Mouse (Mus musculus) olfactory bulb, adult 2 months (tissue): Measurements from ENCODE around the gene Xirp1. TPM values are rescaled to one million over a fixed set of nuclear protein-coding genes. Genes with fewer than 3 reads are reported as not detected.

Experiments
- H3K27ac ChIP-seq: fragments of 200-500 bp; 2 replicates; pipeline ENCODE4 v1.5.1; 2012; ENCODE audit warnings: low read depth, low read length; ENCODE audit not compliant: insufficient read depth
- H3K4me1 ChIP-seq: fragments of 200-500 bp; 2 replicates; pipeline ENCODE4 v1.6.1; 2012; ENCODE audit warnings: low read length; ENCODE audit not compliant: control insufficient read depth, insufficient read depth
- H3K4me3 ChIP-seq: fragments of 200-500 bp; 2 replicates; pipeline ENCODE4 v1.5.1; 2012; ENCODE audit warnings: mild to moderate bottlenecking, low read depth, low read length, moderate library complexity; ENCODE audit not compliant: insufficient read depth
- CTCF ChIP-seq: fragments of 200-500 bp; IDR thresholded peaks from 2 replicates; pipeline ENCODE4 v1.5.1; 2012; ENCODE audit warnings: low read depth, mild to moderate bottlenecking, low read length, moderate library complexity; ENCODE audit not compliant: insufficient read depth
- POLR2A ChIP-seq: fragments of 200-500 bp; IDR thresholded peaks from 2 replicates; pipeline ENCODE4 v1.6.1; 2012; ENCODE audit warnings: mild to moderate bottlenecking, low read depth, low read length, moderate library complexity; ENCODE audit not compliant: insufficient read depth
- WGBS: fragments of 180-500 bp; shearing (Covaris S2); methylation state at CpG from one replicate; pipeline ENCODE4 v1.1.7; 2018; 5-methylcytosine and 5-hydroxymethylcytosine counted together
- polyA plus RNA-seq: library from polyadenylated mRNA; stranded (reverse); fragments of >200 nt; gene quantifications from 2 replicates; pipeline ENCODE4 v1.2.4, GENCODE M21; 2012; ENCODE audit warnings: low replicate concordance; ENCODE audit not compliant: missing spikeins, insufficient read depth, insufficient read length

Gene Xirp1
- polyA plus RNA-seq, 1 experiment, result not detected

DNA sequence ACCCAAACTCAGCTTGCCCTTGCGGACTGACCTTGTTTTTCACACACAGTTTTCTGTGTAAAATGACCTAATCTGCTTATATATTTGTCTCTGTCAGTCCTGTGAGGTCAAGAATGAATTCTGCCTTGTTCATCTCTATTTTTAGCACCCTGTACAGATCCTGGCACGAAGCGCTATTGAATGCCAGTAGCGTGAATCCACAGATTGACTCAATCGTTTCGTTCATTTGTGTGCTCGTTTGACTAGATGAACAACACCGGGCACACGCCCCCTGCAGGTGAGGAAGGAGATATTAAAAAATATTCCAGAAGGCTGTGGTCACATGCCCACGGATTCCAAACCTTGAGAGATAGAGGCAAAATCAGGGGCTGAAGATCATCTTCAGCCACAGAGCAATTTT lies 11.9 kb downstream of the Xirp1 start:
- H3K4me1 ChIP-seq, result peaks cover 8% of the 10 kb centered on the region
- peak overlapping the region; percentile 60 for H3K4me3 ChIP-seq
- TF ChIP-seq CTCF (no peak), POLR2A (no peak)
- WGBS, result 0% methylated on average over 10 of the region's 10 CpGs
- H3K27ac ChIP-seq, result peak overlapping the region; percentile 77

DNA sequence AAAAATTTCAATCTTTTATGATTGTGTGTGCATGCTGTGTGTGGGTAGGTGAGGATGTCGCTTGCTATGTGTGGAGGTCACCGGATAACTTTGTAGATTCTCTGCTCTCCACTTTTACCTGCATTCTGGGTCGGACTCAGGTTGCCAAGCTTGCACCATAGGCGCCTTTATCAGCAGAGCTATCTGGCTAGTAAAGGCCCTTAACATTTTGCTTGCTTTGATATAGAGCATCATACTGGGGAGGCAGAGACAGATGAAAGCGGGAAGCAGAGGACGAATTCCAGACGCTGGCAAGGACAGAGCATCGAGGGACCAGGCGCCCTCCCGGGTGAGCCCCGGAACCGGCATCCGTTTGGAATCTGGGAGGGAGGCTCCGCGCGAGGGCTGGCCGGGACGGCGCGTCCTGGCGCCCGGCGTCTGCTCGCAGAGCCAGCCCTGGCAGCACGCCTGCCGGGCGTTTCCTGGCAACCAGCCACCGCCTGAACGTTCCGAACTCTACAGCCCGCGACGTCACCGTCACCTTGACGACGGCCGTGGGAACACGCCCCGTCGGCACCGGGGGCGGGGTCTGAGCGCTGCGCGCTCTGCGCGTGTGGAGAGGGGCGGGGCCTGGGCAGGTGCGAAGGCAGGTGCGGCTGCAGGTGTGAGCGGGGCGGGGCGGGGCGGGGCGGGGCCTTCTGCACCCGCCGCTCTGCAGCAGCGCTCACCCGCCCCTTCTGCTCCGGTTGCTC lies 12.5 kb downstream of the Xirp1 start:
- Histone ChIP-seq H3K4me3 (peak overlapping the region; percentile 60), H3K4me1 (peaks cover 8% of the 10 kb centered on the region), H3K27ac (peak overlapping the region; percentile 94)
- TF ChIP-seq CTCF, result no peak
- TF ChIP-seq POLR2A, result peak; percentile 85
- WGBS, result 1% methylated on average over 56 of the region's 60 CpGs

DNA sequence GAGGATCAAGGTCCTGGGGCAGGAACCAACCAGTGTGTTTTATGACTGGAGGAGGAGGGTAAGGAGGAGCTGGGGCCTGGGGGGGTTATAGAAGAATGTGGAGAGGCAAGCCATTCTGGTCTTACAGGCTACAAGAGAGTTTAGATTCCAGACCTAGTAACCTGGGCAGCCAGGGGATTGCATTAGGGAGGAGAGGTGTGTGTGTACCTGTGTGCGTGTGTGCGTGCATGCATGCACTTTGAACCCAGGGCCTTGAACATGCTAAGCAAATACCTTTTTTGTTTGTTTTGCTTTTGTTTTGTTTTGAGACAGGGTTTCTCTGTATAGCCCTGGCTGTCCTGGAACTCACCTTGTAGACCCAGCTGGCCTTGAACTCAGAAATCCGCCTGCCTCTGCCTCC lies 13.5 kb downstream of the Xirp1 start:
- no peak overlapping the region for H3K27ac ChIP-seq

GRCm38 (mm10) chr9:120009226-120009841 lies 14.1 kb downstream of the Xirp1 start:
- Histone ChIP-seq H3K27ac (no peak overlapping the region), H3K4me1 (peaks cover 8% of the 10 kb centered on the region), H3K4me3 (no peak overlapping the region)
- WGBS, result 78% methylated on average over 7 of the region's 7 CpGs
- TF ChIP-seq POLR2A (no peak), CTCF (no peak)

More for the DNA sequence above, 13.5 kb downstream of the Xirp1 start:
- H3K4me3 ChIP-seq, result no peak overlapping the region
- no peak for TF ChIP-seq CTCF
- TF ChIP-seq POLR2A, result no peak
- H3K4me1 ChIP-seq, result peaks cover 8% of the 10 kb centered on the region
- WGBS, result 100% methylated on average over 3 of the region's 3 CpGs

GRCm38 (mm10) chr9:120007833-120008232 lies 15.6 kb downstream of the Xirp1 start:
- no peak for TF ChIP-seq CTCF
- TF ChIP-seq POLR2A, result no peak
- WGBS, result 93% methylated on average over 1 of the region's 1 CpGs
- Histone ChIP-seq H3K27ac (no peak overlapping the region), H3K4me1 (peaks cover 5% of the 10 kb centered on the region), H3K4me3 (no peak overlapping the region)

GRCm38 (mm10) chr9:120005936-120006335 lies 17.5 kb downstream of the Xirp1 start:
- TF ChIP-seq CTCF (no peak), POLR2A (no peak)
- Histone ChIP-seq H3K4me3 (no peak overlapping the region), H3K27ac (no peak overlapping the region), H3K4me1 (peaks cover 12% of the 10 kb centered on the region)
- WGBS, result 75% methylated on average over 3 of the region's 3 CpGs

- Histone ChIP-seq H3K27ac (no peak overlapping the region), H3K4me3 (no peak overlapping the region), H3K4me1 (peaks cover 9% of the 10 kb centered on the region)
- 92% methylated on average over 5 of the region's 5 CpGs for WGBS
- TF ChIP-seq CTCF, result no peak
- TF ChIP-seq POLR2A, result no peak
These were observed 20.5 kb downstream of the Xirp1 start for GRCm38 (mm10) chr9:120002893-120003292.

DNA sequence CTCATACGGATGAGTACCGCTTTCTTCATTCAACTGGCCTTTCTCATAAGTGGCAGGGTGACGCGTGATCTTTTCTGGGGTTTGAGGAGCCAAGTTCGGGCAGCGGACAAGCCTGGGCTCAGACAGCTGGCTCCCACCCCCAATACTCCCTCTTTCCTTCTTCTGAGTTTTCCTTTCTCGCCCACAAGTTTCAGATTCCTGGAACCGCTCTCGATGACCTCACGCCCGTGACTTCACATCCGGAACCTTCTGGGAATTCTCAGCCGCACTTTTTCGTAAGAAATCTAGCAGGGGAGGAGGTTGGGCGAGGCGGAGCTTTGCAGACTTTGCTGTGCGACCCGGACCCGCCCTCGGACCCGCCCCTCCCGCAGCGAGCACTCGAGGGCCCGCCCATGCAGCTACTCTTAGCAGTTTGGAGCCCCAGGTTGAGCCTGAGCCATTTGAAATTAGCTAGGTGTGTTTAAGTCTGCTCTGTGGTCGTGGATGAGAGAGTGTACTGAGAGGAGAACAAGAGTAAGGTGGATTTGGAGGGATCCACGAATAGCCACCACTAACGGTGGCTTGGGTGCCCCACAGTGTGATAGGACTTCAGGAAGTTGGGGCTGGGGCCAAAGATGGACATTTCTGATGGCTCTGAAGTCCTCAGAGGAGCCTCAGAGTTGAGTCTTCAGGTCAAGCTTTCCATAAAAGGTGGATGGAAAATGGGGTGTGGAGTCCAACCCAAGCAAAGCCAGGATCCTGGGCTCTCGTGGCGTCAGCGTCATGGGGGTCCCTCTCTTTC lies 21.3 kb downstream of the Xirp1 start:
- peaks cover 9% of the 10 kb centered on the region for H3K4me1 ChIP-seq
- 10% methylated on average over 31 of the region's 31 CpGs for WGBS
- no peak for TF ChIP-seq CTCF
- TF ChIP-seq POLR2A, result no peak
- no peak overlapping the region for H3K27ac ChIP-seq
- peak overlapping the region; percentile 44 for H3K4me3 ChIP-seq

GRCm38 (mm10) chr9:120000761-120001160 lies 22.6 kb downstream of the Xirp1 start:
- Histone ChIP-seq H3K27ac (no peak overlapping the region), H3K4me3 (no peak overlapping the region), H3K4me1 (peaks cover 9% of the 10 kb centered on the region)
- WGBS, result 89% methylated on average over 5 of the region's 5 CpGs
- TF ChIP-seq CTCF, result no peak
- no peak for TF ChIP-seq POLR2A
